Mouse (Mus musculus) heart, embryonic 16.5 days (tissue): ENCODE data around the gene Ninj1. TPM values are rescaled to one million over a fixed set of nuclear protein-coding genes. Genes with fewer than 3 reads are reported as not detected.

Experiments
- ATAC-seq: fragments of 200-750 bp; cut with Nextera tagmentation; replicated peaks from 2 replicates; pipeline ENCODE4 v1.8.0; 2017; ENCODE audit warnings: moderate number of reproducible peaks; ENCODE audit not compliant: insufficient read depth, low FRiP score; ENCODE audit errors: extremely low read depth
- H3K27ac ChIP-seq: fragments of 300-500 bp; sonication (generic); 2 replicates; pipeline ENCODE4 v1.5.1; 2014; ENCODE audit warnings: mild to moderate bottlenecking, low read length, control low read depth, moderate library complexity
- H3K27me3 ChIP-seq: fragments of 300-500 bp; sonication (generic); 2 replicates; pipeline ENCODE4 v1.6.1; 2014; ENCODE audit warnings: low read length, mixed read lengths; ENCODE audit not compliant: control insufficient read depth, insufficient read depth
- H3K36me3 ChIP-seq: fragments of 300-500 bp; sonication (generic); 2 replicates; pipeline ENCODE4 v1.6.1; 2014; ENCODE audit not compliant: control insufficient read depth, insufficient read depth
- H3K4me1 ChIP-seq: fragments of 300-500 bp; sonication (generic); 2 replicates; pipeline ENCODE4 v1.6.1; 2014; ENCODE audit warnings: low read length, mixed read lengths; ENCODE audit not compliant: control insufficient read depth, insufficient read depth
- H3K4me2 ChIP-seq: fragments of 300-500 bp; sonication (generic); 2 replicates; pipeline ENCODE4 v1.6.1; 2014; ENCODE audit warnings: low read depth, mild to moderate bottlenecking, control low read depth, low read length
- H3K4me3 ChIP-seq: fragments of 300-500 bp; sonication (generic); 2 replicates; pipeline ENCODE4 v1.5.1; 2014; ENCODE audit warnings: mild to moderate bottlenecking, control low read depth, low read length
- H3K9ac ChIP-seq: fragments of 300-500 bp; sonication (generic); 2 replicates; pipeline ENCODE4 v1.6.1; 2014; ENCODE audit warnings: low read length, control low read depth
- H3K9me3 ChIP-seq: fragments of 300-500 bp; sonication (generic); replicated peaks from 2 replicates; pipeline ENCODE4 v1.6.1; 2016; ENCODE audit warnings: low read length; ENCODE audit not compliant: control insufficient read depth
- WGBS: fragments of 180-500 bp; shearing (Covaris S2); extraction: QIAGEN DNeasy Blood & Tissue Kit; methylation state at CpG from one replicate; pipeline ENCODE4 v1.1.7; 2014; 5-methylcytosine and 5-hydroxymethylcytosine counted together
- polyA plus RNA-seq: library from polyadenylated mRNA; unstranded; fragments of >200 nt; fragmentation: Nextera tagmentation; extraction: Ambion mirVana; gene quantifications from 2 replicates; pipeline ENCODE4 v1.2.1, GENCODE M21; 2015

Ninj1 gene
- polyA plus RNA-seq, 1 experiment from 2014 or later = 78.8 TPM

- peaks cover 23% of the 10 kb centered on the region for H3K4me1 ChIP-seq
- H3K9ac ChIP-seq = no peak overlapping the region
- H3K36me3 ChIP-seq = peaks cover 8% of the 10 kb centered on the region
- no peak overlapping the region for H3K4me2 ChIP-seq
- 84% methylated on average over 5 of the region's 5 CpGs for WGBS
- no peak overlapping the region for H3K27ac ChIP-seq
- H3K4me3 ChIP-seq = no peak overlapping the region
- no peaks in the 10 kb centered on the region for H3K9me3 ChIP-seq
- ATAC-seq = no peak
- no peaks in the 10 kb centered on the region for H3K27me3 ChIP-seq
Observed at GRCm38 (mm10) chr13:49196211-49196610, 8.9 kb downstream of the Ninj1 start.

DNA sequence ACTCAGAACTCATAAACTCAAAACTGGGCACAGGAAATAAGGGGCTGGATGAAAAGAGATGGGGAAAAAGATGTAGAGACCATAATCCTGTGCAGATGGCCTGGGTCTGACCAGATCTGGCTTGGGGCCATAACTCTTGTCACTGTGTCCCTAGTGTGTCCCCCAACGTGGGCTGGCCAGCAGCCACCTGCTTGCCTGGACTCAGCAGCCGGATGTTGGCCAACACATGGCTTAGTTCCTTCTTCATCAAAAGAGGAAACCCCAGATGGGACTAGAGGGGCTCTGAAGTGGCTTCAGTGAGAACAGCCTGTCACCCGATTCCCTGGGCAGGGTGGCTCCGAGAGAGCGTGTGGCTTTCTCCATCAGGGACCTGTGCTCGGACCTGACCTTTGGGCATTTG is 9.5 kb downstream of the Ninj1 start:
- 58% methylated on average over 6 of the region's 6 CpGs for WGBS
- Histone ChIP-seq H3K27ac (no peak overlapping the region), H3K9me3 (no peaks in the 10 kb centered on the region), H3K4me1 (peaks cover 17% of the 10 kb centered on the region), H3K27me3 (no peaks in the 10 kb centered on the region), H3K36me3 (peaks cover 8% of the 10 kb centered on the region), H3K9ac (no peak overlapping the region), H3K4me3 (no peak overlapping the region), H3K4me2 (no peak overlapping the region)
- ATAC-seq = no peak

GRCm38 (mm10) chr13:49198734-49199133 is 11.4 kb downstream of the Ninj1 start:
- peaks cover 20% of the 10 kb centered on the region for H3K36me3 ChIP-seq
- H3K4me1 ChIP-seq = peaks cover 7% of the 10 kb centered on the region
- H3K27ac ChIP-seq = no peak overlapping the region
- ATAC-seq = no peak
- no peaks in the 10 kb centered on the region for H3K9me3 ChIP-seq
- H3K4me2 ChIP-seq = no peak overlapping the region
- no peak overlapping the region for H3K4me3 ChIP-seq
- WGBS = 91% methylated on average over 9 of the region's 9 CpGs
- no peaks in the 10 kb centered on the region for H3K27me3 ChIP-seq
- H3K9ac ChIP-seq = no peak overlapping the region

DNA sequence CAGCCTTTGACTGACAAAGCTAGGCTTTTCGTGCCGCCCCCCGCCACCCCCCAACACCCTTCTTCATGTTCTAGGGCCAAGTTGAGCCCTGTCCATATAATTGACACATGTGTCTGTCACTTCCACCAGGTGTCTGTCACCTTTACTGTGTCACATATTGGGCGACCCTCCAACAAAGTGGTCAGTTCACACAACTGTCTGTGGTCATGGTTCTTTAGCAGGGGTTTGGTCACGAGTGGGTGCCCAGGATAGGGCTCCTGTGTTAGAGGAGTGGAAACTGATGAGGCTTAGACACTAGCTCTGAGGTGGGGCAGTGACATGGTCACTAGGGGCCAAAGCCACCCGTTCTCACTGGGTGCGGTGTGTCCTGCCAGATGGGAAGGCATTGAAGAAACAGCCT is 12.6 kb downstream of the Ninj1 start:
- Histone ChIP-seq H3K4me3 (no peak overlapping the region), H3K4me2 (no peak overlapping the region), H3K36me3 (peaks cover 26% of the 10 kb centered on the region), H3K27me3 (no peaks in the 10 kb centered on the region), H3K9ac (no peak overlapping the region), H3K4me1 (peaks cover 7% of the 10 kb centered on the region), H3K9me3 (no peaks in the 10 kb centered on the region), H3K27ac (no peak overlapping the region)
- no peak for ATAC-seq
- 86% methylated on average over 7 of the region's 7 CpGs for WGBS

DNA sequence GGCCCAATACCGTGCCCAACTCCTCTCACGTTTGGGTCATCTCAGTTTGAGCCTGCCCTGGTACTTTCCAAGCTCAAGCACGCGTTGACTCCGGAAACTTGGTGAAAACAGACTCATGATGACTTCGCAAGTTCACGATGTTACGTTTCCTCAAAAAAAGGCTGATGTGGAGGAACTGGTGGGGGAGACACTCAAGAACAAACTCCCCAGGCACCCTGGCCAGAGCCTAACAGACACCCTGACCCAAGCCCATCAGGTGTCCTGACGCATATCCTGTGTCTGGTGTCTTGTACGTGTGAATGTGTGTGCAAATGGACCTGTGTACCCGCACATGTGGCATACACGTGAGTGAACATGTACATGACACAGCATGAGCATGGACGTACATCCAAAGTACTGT is 13.4 kb downstream of the Ninj1 start:
- ATAC-seq = no peak
- H3K4me3 ChIP-seq = no peak overlapping the region
- H3K4me2 ChIP-seq = no peak overlapping the region
- H3K27me3 ChIP-seq = no peaks in the 10 kb centered on the region
- peaks cover 24% of the 10 kb centered on the region for H3K36me3 ChIP-seq
- H3K9me3 ChIP-seq = no peaks in the 10 kb centered on the region
- H3K4me1 ChIP-seq = peaks cover 13% of the 10 kb centered on the region
- 86% methylated on average over 13 of the region's 13 CpGs for WGBS
- H3K27ac ChIP-seq = no peak overlapping the region
- H3K9ac ChIP-seq = no peak overlapping the region

DNA sequence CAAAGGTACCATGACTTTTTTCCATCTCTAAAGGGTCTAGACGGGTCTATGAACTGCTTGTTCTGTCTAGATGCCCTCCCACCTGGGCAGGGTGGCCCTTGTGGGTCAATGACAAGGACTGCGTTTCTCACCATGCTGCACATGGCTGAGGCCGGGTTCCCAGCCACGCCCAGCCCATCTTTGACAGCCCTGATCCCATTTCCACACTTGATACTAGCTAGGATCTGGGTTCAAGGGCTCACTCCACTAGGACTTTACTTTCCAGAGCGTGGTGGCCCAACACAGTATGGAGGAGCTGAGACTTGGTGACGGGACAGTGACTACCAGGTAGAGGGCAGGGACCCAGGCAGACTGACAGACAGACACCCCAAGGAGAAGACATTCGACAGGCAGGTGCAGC is 15.3 kb downstream of the Ninj1 start:
- H3K36me3 ChIP-seq = peaks cover 32% of the 10 kb centered on the region
- 87% methylated on average over 7 of the region's 7 CpGs for WGBS
- H3K27ac ChIP-seq = no peak overlapping the region
- H3K4me2 ChIP-seq = no peak overlapping the region
- no peak for ATAC-seq
- H3K9ac ChIP-seq = no peak overlapping the region
- no peaks in the 10 kb centered on the region for H3K27me3 ChIP-seq
- no peak overlapping the region for H3K4me3 ChIP-seq
- no peaks in the 10 kb centered on the region for H3K9me3 ChIP-seq
- peaks cover 9% of the 10 kb centered on the region for H3K4me1 ChIP-seq

GRCm38 (mm10) chr13:49205381-49205998 is 18.2 kb downstream of the Ninj1 start:
- no peak overlapping the region for H3K4me2 ChIP-seq
- peak overlapping the region; percentile 34 for H3K27ac ChIP-seq
- peak overlapping the region; percentile 34; the same call in 1 of the 2 replicates for H3K9ac ChIP-seq
- ATAC-seq = peak; percentile 65
- peaks cover 12% of the 10 kb centered on the region for H3K4me1 ChIP-seq
- H3K27me3 ChIP-seq = no peaks in the 10 kb centered on the region
- 25% methylated on average over 13 of the region's 13 CpGs for WGBS
- H3K4me3 ChIP-seq = no peak overlapping the region
- H3K9me3 ChIP-seq = no peaks in the 10 kb centered on the region
- peaks cover 36% of the 10 kb centered on the region for H3K36me3 ChIP-seq

- WGBS = 88% methylated on average over 2 of the region's 2 CpGs
- Histone ChIP-seq H3K9me3 (no peaks in the 10 kb centered on the region), H3K4me1 (peaks cover 15% of the 10 kb centered on the region), H3K36me3 (peaks cover 36% of the 10 kb centered on the region), H3K4me2 (no peak overlapping the region), H3K4me3 (no peak overlapping the region), H3K9ac (no peak overlapping the region), H3K27ac (no peak overlapping the region), H3K27me3 (no peaks in the 10 kb centered on the region)
- ATAC-seq = no peak
Observed at GRCm38 (mm10) chr13:49206341-49206740, 19.1 kb downstream of the Ninj1 start.

- Histone ChIP-seq H3K4me1 (peaks cover 39% of the 10 kb centered on the region), H3K36me3 (peaks cover 19% of the 10 kb centered on the region), H3K4me3 (no peak overlapping the region), H3K27me3 (no peaks in the 10 kb centered on the region), H3K9ac (no peak overlapping the region), H3K4me2 (no peak overlapping the region), H3K9me3 (no peaks in the 10 kb centered on the region), H3K27ac (no peak overlapping the region)
- WGBS = 57% methylated on average over 7 of the region's 7 CpGs
- no peak for ATAC-seq
Observed at GRCm38 (mm10) chr13:49209306-49209705, 22.0 kb downstream of the Ninj1 start.
